Mouse (Mus musculus) embryonic fibroblast, embryonic 13.5 days (primary cell): ENCODE results near the gene Zfp213.
A peak's percentile ranks its signal among the peaks of the same experiment; 100 is the strongest.

ENCODE experiments used
- CTCF ChIP-seq: IDR thresholded peaks from 2 replicates; pipeline ENCODE4 v1.5.1; 2011; ENCODE audit warnings: mild to moderate bottlenecking, control low read depth, low read length, moderate library complexity, borderline replicate concordance; ENCODE audit not compliant: insufficient read depth
- POLR2A ChIP-seq: IDR thresholded peaks from 2 replicates; pipeline ENCODE4 v1.6.1; 2011; ENCODE audit warnings: low read depth, mild to moderate bottlenecking, control low read depth, low read length, moderate library complexity

DNA sequence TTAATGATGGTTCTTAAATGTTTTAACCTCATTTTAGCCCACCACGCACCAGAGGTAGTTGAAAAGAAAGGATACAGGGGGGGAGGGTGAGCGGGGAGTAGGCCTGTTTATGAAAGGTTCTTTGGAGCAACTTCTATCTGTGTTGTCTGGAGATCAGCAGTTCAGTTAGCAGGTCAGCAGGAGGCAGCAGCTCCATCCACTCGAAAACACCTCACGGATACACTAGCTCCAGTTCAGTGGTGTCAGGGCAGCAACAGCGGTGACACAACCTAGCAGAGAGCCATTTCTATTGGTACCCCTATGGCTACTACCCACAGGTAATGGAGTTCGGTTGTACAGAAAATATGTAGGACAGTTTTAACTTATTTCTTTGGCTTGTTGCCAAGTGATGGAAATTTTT lies 6.0 kb upstream of the Zfp213 start:
- no peak for TF ChIP-seq POLR2A
- TF ChIP-seq CTCF, result peak; percentile 90
